Mouse (Mus musculus): ENCODE measurements around the gene Lhx8. TPM values are rescaled to one million over a fixed set of nuclear protein-coding genes. Genes with fewer than 3 reads are reported as not detected.
A peak's percentile ranks its signal among the peaks of the same experiment; 100 is the strongest.

Lhx8 gene
- polyA plus RNA-seq (2015; fragmentation: Nextera tagmentation; extraction: Ambion mirVana): 2.9 and 4.3 TPM in 2 replicates

DNA sequence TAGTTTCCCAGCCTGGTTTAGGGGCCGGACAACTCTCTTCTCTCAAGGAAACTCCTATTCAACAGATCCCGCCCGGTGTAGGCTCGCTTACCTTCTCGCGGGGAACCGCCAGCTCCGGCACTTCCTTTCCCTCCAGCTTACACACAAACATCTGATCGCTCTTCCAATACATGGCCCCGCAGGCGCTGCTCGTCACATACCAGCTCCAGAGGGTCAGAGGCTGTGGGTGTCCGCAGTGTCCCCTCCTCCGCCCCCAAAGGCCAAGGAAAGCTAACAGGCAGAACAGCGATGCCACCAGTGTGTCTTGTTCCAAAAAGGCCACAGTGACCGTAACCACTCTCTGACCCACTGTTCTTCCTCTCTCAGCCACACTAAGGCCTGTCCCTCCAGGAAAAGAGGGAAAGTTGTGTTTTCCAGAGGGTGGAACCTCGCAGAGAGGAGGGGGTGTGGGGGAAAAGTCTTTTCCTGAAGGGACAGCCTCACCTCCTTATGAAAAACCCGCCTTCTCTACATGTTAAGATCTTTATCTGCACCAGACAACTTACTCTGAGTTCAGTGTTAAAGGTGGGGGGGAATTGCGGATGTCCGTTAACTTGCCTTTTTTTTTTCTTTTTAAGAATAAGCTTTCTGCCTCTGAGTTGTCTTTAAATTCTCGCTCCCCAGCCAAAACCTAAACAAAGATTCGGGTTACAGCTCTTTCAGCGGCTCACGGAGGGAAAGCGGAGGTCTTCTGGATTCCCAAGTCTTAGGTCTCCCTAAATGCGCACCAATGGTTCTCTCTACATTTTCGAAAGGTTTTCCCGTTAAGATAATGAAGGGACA lies at the start of gene Lhx8:
Lhx8 (minus strand) TSS at position 479 of the 822 bp plus-strand sequence.
- peak; percentile 36; the same call in 1 of the 2 replicates for ATAC-seq
- no peak within 1 kb of the TSS for H3K9ac ChIP-seq (ENCODE audit: low read depth, low read length)

DNA sequence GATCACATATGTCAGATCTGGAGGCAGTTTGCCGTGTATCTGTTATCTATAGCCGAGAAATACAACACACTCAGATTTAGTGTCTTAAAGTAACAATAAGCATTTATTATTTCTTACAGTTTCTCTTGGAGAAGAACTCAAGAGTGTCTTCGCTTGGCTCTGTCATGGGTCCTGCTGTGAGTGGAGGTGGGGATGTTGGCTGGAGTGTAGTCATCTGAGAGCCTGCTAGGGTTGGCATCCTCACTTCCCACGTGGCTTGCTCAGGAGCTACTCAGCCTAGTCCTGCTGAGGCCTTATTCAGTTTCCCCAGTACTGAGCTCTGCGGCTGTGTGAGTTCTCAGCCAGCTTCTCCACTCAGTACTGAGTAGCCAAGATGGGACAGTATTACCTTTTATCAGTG lies 43.1 kb upstream of the Lhx8 start:
- Histone ChIP-seq H3K9ac (ENCODE audit: low read depth, low read length) (no peak overlapping the region), H3K36me3 (ENCODE audit: control insufficient read depth, insufficient read depth, low read length) (no peaks in the 10 kb centered on the region), H3K4me2 (ENCODE audit: low read length) (no peak overlapping the region), H3K27me3 (ENCODE audit: control insufficient read depth, insufficient read depth, low read depth, low read length) (peaks cover 2% of the 10 kb centered on the region; the same call in 1 of the 2 replicates), H3K27ac (ENCODE audit: low read length) (no peak overlapping the region), H3K4me1 (ENCODE audit: control insufficient read depth, insufficient read depth, low read length) (no peaks in the 10 kb centered on the region), H3K4me3 (ENCODE audit: low read depth, low read length) (no peak overlapping the region), H3K9me3 (replicated peaks; ENCODE audit: control insufficient read depth, low read length, poor library complexity, severe bottlenecking) (no peaks in the 10 kb centered on the region)
- ATAC-seq: no peak
- WGBS: 83% methylated on average over 5 of the region's 5 CpGs

More for the DNA sequence above, at the start of gene Lhx8:
- peaks cover 15% of the 10 kb centered on the region for H3K4me1 ChIP-seq (ENCODE audit: control insufficient read depth, insufficient read depth, low read length)
- H3K27me3 ChIP-seq (ENCODE audit: control insufficient read depth, insufficient read depth, low read depth, low read length): peaks cover 49% of the 10 kb centered on the region
- under 1% methylated on average over 28 of the region's 28 CpGs for WGBS
- H3K36me3 ChIP-seq (ENCODE audit: control insufficient read depth, insufficient read depth, low read length): no peaks in the 10 kb centered on the region
- H3K27ac ChIP-seq (ENCODE audit: low read length): no peak within 1 kb of the TSS
- no peak within 1 kb of the TSS for H3K4me2 ChIP-seq (ENCODE audit: low read length)
- H3K4me3 ChIP-seq (ENCODE audit: low read depth, low read length): peak within 1 kb of the TSS; percentile 36; the same call in 1 of the 2 replicates
- H3K9me3 ChIP-seq (replicated peaks; ENCODE audit: control insufficient read depth, low read length, poor library complexity, severe bottlenecking): no peaks in the 10 kb centered on the region

DNA sequence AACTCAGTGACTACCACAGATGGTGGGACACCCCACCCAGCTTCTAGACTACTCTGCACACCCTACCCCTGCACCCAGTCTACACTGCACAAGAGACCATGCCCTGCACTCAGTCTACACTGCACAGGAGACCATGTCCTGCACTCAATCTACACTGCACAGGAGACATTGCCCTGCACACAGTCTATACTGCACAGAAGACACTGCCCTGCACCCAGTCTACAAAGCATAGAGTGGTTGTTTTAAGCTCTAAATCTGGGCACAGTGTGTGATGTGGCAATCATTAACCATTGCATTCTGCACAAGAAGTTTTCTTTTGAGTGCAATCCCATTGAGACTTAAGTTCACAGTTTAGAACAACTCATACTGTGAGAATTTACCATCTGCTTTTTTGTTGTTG lies 42.2 kb upstream of the Lhx8 start:
- no peaks in the 10 kb centered on the region for H3K4me1 ChIP-seq (ENCODE audit: control insufficient read depth, insufficient read depth, low read length)
- H3K36me3 ChIP-seq (ENCODE audit: control insufficient read depth, insufficient read depth, low read length): no peaks in the 10 kb centered on the region
- H3K27ac ChIP-seq (ENCODE audit: low read length): no peak overlapping the region
- ATAC-seq: no peak
- no peak overlapping the region for H3K4me3 ChIP-seq (ENCODE audit: low read depth, low read length)
- no peaks in the 10 kb centered on the region for H3K9me3 ChIP-seq (replicated peaks; ENCODE audit: control insufficient read depth, low read length, poor library complexity, severe bottlenecking)
- H3K9ac ChIP-seq (ENCODE audit: low read depth, low read length): no peak overlapping the region
- H3K4me2 ChIP-seq (ENCODE audit: low read length): no peak overlapping the region
- peaks cover 2% of the 10 kb centered on the region; the same call in 1 of the 2 replicates for H3K27me3 ChIP-seq (ENCODE audit: control insufficient read depth, insufficient read depth, low read depth, low read length)

- no peak overlapping the region for H3K9ac ChIP-seq (ENCODE audit: low read depth, low read length)
- no peak overlapping the region for H3K4me3 ChIP-seq (ENCODE audit: low read depth, low read length)
- no peaks in the 10 kb centered on the region for H3K27me3 ChIP-seq (ENCODE audit: control insufficient read depth, insufficient read depth, low read depth, low read length)
- WGBS: 54% methylated on average over 3 of the region's 3 CpGs
- no peaks in the 10 kb centered on the region for H3K4me1 ChIP-seq (ENCODE audit: control insufficient read depth, insufficient read depth, low read length)
- H3K9me3 ChIP-seq (replicated peaks; ENCODE audit: control insufficient read depth, low read length, poor library complexity, severe bottlenecking): no peaks in the 10 kb centered on the region
- H3K27ac ChIP-seq (ENCODE audit: low read length): no peak overlapping the region
- no peak for ATAC-seq
- H3K36me3 ChIP-seq (ENCODE audit: control insufficient read depth, insufficient read depth, low read length): no peaks in the 10 kb centered on the region
- H3K4me2 ChIP-seq (ENCODE audit: low read length): no peak overlapping the region
These were observed 36.9 kb upstream of the Lhx8 start for GRCm38 (mm10) chr3:154367327-154367726.

- no peak overlapping the region for H3K27ac ChIP-seq (ENCODE audit: low read length)
- WGBS: 35% methylated on average over 10 of the region's 10 CpGs
- H3K4me3 ChIP-seq (ENCODE audit: low read depth, low read length): no peak overlapping the region
- H3K36me3 ChIP-seq (ENCODE audit: control insufficient read depth, insufficient read depth, low read length): no peaks in the 10 kb centered on the region
- H3K4me2 ChIP-seq (ENCODE audit: low read length): no peak overlapping the region
- ATAC-seq: no peak
- no peaks in the 10 kb centered on the region for H3K27me3 ChIP-seq (ENCODE audit: control insufficient read depth, insufficient read depth, low read depth, low read length)
- H3K9ac ChIP-seq (ENCODE audit: low read depth, low read length): no peak overlapping the region
- no peaks in the 10 kb centered on the region for H3K9me3 ChIP-seq (replicated peaks; ENCODE audit: control insufficient read depth, low read length, poor library complexity, severe bottlenecking)
- H3K4me1 ChIP-seq (ENCODE audit: control insufficient read depth, insufficient read depth, low read length): no peaks in the 10 kb centered on the region
These were observed 34.2 kb upstream of the Lhx8 start for GRCm38 (mm10) chr3:154364604-154365209.

- H3K9ac ChIP-seq (ENCODE audit: low read depth, low read length): no peak overlapping the region
- WGBS: 82% methylated on average over 9 of the region's 9 CpGs
These were observed 33.0 kb upstream of the Lhx8 start for GRCm38 (mm10) chr3:154363507-154363906.

DNA sequence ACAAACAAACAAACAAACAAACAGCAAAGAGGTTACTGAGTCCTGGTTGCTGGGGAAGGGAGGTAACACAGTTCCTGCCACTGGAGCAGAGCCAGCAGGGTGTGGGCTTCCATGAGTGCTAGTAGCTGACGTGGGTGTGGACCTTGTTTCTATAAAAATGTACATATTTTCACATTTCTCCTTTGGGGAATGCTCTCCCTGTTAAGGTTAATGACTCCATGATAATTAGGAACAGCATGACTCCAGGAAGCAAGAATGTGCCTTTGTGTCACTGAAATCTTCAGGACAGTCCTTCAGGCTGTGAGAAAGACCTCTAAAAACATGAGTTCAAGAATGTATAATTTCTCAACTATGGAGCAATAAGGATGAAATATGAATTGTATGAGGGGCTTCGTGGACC lies 28.8 kb upstream of the Lhx8 start:
- Histone ChIP-seq H3K27me3 (ENCODE audit: control insufficient read depth, insufficient read depth, low read depth, low read length) (no peaks in the 10 kb centered on the region), H3K9ac (ENCODE audit: low read depth, low read length) (no peak overlapping the region)
- WGBS: 70% methylated on average over 2 of the region's 2 CpGs

More at GRCm38 (mm10) chr3:154363507-154363906, 33.0 kb upstream of the Lhx8 start:
- Histone ChIP-seq H3K36me3 (ENCODE audit: control insufficient read depth, insufficient read depth, low read length) (no peaks in the 10 kb centered on the region), H3K4me1 (ENCODE audit: control insufficient read depth, insufficient read depth, low read length) (no peaks in the 10 kb centered on the region), H3K27ac (ENCODE audit: low read length) (no peak overlapping the region), H3K9me3 (replicated peaks; ENCODE audit: control insufficient read depth, low read length, poor library complexity, severe bottlenecking) (0 out of 2 replicates have a peak, but pooled peaks cover 6% of the 10 kb centered on the region), H3K4me2 (ENCODE audit: low read length) (no peak overlapping the region), H3K27me3 (ENCODE audit: control insufficient read depth, insufficient read depth, low read depth, low read length) (no peaks in the 10 kb centered on the region), H3K4me3 (ENCODE audit: low read depth, low read length) (no peak overlapping the region)
- no peak for ATAC-seq

DNA sequence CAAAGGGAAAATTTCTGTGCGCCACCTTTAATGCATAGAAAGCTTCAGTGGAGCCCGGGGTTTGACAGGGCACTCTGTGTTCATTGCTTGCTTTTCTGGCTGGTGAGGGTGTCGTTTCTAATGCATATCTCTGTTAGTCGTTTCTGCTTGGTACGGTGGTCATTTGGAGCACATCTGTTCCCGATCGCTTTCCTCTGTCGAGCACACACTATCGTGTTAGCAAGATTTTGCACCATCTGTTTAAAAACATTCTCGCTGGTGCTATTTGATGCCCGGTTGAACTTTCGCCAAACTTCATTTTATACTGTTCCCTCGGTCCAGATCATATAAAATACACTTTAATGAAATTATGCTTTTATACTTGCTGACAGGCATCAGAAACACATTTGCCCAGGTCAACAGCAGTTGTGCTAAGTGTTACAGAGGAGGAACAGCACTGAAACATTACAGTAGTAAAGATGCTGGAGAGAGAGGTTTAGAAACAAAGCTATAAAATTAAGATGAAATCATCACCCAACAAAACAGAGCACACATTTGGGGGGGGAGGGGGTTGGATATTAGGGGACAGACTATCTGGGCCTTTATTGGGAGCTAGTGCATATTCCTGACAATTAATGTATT lies 9.9 kb upstream of the Lhx8 start:
- Histone ChIP-seq H3K9me3 (replicated peaks; ENCODE audit: control insufficient read depth, low read length, poor library complexity, severe bottlenecking) (no peaks in the 10 kb centered on the region), H3K27me3 (ENCODE audit: control insufficient read depth, insufficient read depth, low read depth, low read length) (peaks cover 27% of the 10 kb centered on the region), H3K9ac (ENCODE audit: low read depth, low read length) (no peak overlapping the region), H3K36me3 (ENCODE audit: control insufficient read depth, insufficient read depth, low read length) (no peaks in the 10 kb centered on the region), H3K27ac (ENCODE audit: low read length) (no peak overlapping the region), H3K4me3 (ENCODE audit: low read depth, low read length) (no peak overlapping the region), H3K4me2 (ENCODE audit: low read length) (no peak overlapping the region), H3K4me1 (ENCODE audit: control insufficient read depth, insufficient read depth, low read length) (no peaks in the 10 kb centered on the region)
- 63% methylated on average over 13 of the region's 13 CpGs for WGBS
- ATAC-seq: no peak

More for the DNA sequence above, 28.8 kb upstream of the Lhx8 start:
- no peaks in the 10 kb centered on the region for H3K36me3 ChIP-seq (ENCODE audit: control insufficient read depth, insufficient read depth, low read length)
- no peak overlapping the region for H3K4me2 ChIP-seq (ENCODE audit: low read length)
- H3K9me3 ChIP-seq (replicated peaks; ENCODE audit: control insufficient read depth, low read length, poor library complexity, severe bottlenecking): 0 out of 2 replicates have a peak, but pooled peaks cover 6% of the 10 kb centered on the region
- no peak for ATAC-seq
- H3K4me3 ChIP-seq (ENCODE audit: low read depth, low read length): no peak overlapping the region
- no peak overlapping the region for H3K27ac ChIP-seq (ENCODE audit: low read length)
- H3K4me1 ChIP-seq (ENCODE audit: control insufficient read depth, insufficient read depth, low read length): no peaks in the 10 kb centered on the region
